Mouse (Mus musculus) CH12.LX (cell line): ENCODE results near the gene Dcst1.

Experiments used
- CTCF ChIP-seq, 2 experiments: IDR thresholded peaks in 1 of 2; conservative IDR thresholded peaks in 1 of 2; 2 replicates each; pipeline ENCODE4 v1.5.1; 2011 to 2012; ENCODE audit warnings: low read depth in 2 of 2, low read length in 2 of 2, improper control_type of control experiment in 1 of 2, inconsistent platforms in 1 of 2, mild to moderate bottlenecking in 1 of 2, moderate library complexity in 1 of 2
- GABPA ChIP-seq: IDR thresholded peaks from 2 replicates; pipeline ENCODE4 v1.6.1; 2012; ENCODE audit warnings: low read depth, low read length, improper control_type of control experiment, inconsistent platforms; ENCODE audit not compliant: insufficient replicate concordance
- HCFC1 ChIP-seq: IDR thresholded peaks from 2 replicates; pipeline ENCODE4 v1.6.1; 2012; ENCODE audit warnings: low read depth, mild to moderate bottlenecking, inconsistent platforms, low read length, improper control_type of control experiment
- JUND ChIP-seq: conservative IDR thresholded peaks from 2 replicates; pipeline ENCODE4 v1.6.1; 2011; ENCODE audit warnings: low read depth, low read length, improper control_type of control experiment
- MAFK ChIP-seq: IDR thresholded peaks from 2 replicates; pipeline ENCODE4 v1.6.1; 2011; ENCODE audit warnings: low read length, improper control_type of control experiment; ENCODE audit not compliant: insufficient replicate concordance
- NRF1 ChIP-seq: IDR thresholded peaks from 2 replicates; pipeline ENCODE4 v1.6.1; 2014; ENCODE audit warnings: low read depth, mild to moderate bottlenecking, inconsistent platforms, low read length, improper control_type of control experiment, moderate library complexity
- POLR2A ChIP-seq: IDR thresholded peaks from 2 replicates; pipeline ENCODE4 v1.6.1; 2011; ENCODE audit warnings: low read depth, mild to moderate bottlenecking, improper control_type of control experiment, low read length

GRCm38 (mm10) chr3:89391663-89392511, 26.8 kb upstream of the Dcst1 start:
- no peak for TF ChIP-seq GABPA
- TF ChIP-seq POLR2A: peak; percentile 38; the same call in 1 of the 2 replicates
- no peak for TF ChIP-seq JUND
- no peak for TF ChIP-seq CTCF (conservative IDR thresholded peaks at IDR 0.05 in 1 of 2, IDR thresholded peaks at IDR 0.05 in 1 of 2; ENCODE audit: low read depth in 2 of 2, low read length in 2 of 2)
- TF ChIP-seq MAFK: no peak
- TF ChIP-seq HCFC1: peak; percentile 64
- peak; percentile 62 for TF ChIP-seq NRF1
